In the genomic region with DNA sequence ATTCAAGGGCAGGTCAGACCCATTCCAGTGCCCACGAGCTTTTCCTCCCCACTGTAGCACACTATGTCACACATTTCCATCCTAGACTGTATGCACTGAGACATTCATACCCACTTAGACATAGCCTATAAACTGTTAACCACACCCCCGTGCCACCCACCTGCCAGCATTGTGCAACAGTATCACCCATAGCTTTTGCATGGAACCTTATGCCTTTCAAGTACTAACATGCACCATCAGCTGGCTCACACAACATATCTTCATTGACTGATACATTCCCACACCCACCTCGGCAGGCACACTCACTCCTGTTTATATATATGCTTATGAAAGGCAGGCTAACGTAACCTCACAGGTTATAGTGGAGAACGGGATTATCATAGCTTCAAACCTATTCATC, we compare ENCODE assay signal across 9 mouse cellular contexts. TPM values are rescaled to one million over a fixed set of nuclear protein-coding genes. Genes with fewer than 3 reads are reported as not detected.
DNase-seq lines count a peak whose midpoint lies in the region; ATAC-seq and TF ChIP-seq lines count a peak whose summit lies in the region.
"Had no signal": no experiment of that assay in that cellular context is flagged by ENCODE, and none has a peak within 500 bp of the region (broad histone marks: within the 10 kb centered on the region; RNA-seq: fewer than 3 reads in every experiment).

No protein-coding gene starts in this region.

- no peaks in the 10 kb centered on the region for H3K36me3 ChIP-seq in heart, embryonic 15.5 days
- no peaks in the 10 kb centered on the region for H3K36me3 ChIP-seq in midbrain, embryonic 15.5 days (replicated peaks)
- H3K36me3 ChIP-seq in midbrain, embryonic 13.5 days: no peaks in the 10 kb centered on the region
- no peaks in the 10 kb centered on the region for H3K36me3 ChIP-seq in embryonic facial prominence, embryonic 14.5 days (ENCODE audit: control insufficient read depth, insufficient read depth, low read length)
- H3K36me3 ChIP-seq in liver, embryonic 14.5 days (replicated peaks; ENCODE audit: control insufficient read depth, insufficient read depth, low read depth): peaks cover 6% of the 10 kb centered on the region

- H3K9ac ChIP-seq in heart, embryonic 15.5 days: no peak overlapping the region
- H3K9ac ChIP-seq in midbrain, embryonic 15.5 days: no peak overlapping the region
- H3K9ac ChIP-seq in midbrain, embryonic 13.5 days (replicated peaks): no peak overlapping the region
- H3K9ac ChIP-seq in embryonic facial prominence, embryonic 14.5 days (ENCODE audit: low read depth, low read length): no peak overlapping the region
- peak overlapping the region; percentile 18; the same call in 1 of the 2 replicates for H3K9ac ChIP-seq in liver, embryonic 14.5 days (replicated peaks)

- no peak for TF ChIP-seq EP300 in liver, embryonic 14.5 days (IDR thresholded peaks at IDR 0.05; ENCODE audit: low read depth)

- H3K4me3 ChIP-seq in heart, embryonic 15.5 days: no peak overlapping the region
- no peak overlapping the region for H3K4me3 ChIP-seq in midbrain, embryonic 15.5 days
- no peak overlapping the region for H3K4me3 ChIP-seq in midbrain, embryonic 13.5 days (replicated peaks)
- H3K4me3 ChIP-seq in embryonic facial prominence, embryonic 14.5 days (ENCODE audit: low read depth, low read length): no peak overlapping the region
- H3K4me3 ChIP-seq in liver, embryonic 14.5 days (ENCODE audit: insufficient read depth in 1 of 2, low read depth in 2 of 2, low read length in 2 of 2): no peak overlapping the region; a peak in 1 of 4 replicates

- H3K4me1 ChIP-seq in heart, embryonic 15.5 days (replicated peaks): peaks cover 38% of the 10 kb centered on the region
- peaks cover 33% of the 10 kb centered on the region for H3K4me1 ChIP-seq in midbrain, embryonic 15.5 days
- peaks cover 41% of the 10 kb centered on the region for H3K4me1 ChIP-seq in midbrain, embryonic 13.5 days (replicated peaks)
- peaks cover 29% of the 10 kb centered on the region for H3K4me1 ChIP-seq in embryonic facial prominence, embryonic 14.5 days (ENCODE audit: control insufficient read depth, insufficient read depth, low read length)
- H3K4me1 ChIP-seq in liver, embryonic 14.5 days (replicated peaks; ENCODE audit: control insufficient read depth in 2 of 2, insufficient read depth in 2 of 2, low read length in 1 of 2): peaks cover 40 to 46% of the 10 kb centered on the region in 2 experiments

- no peak for TF ChIP-seq CTCF in liver, embryonic 14.5 days (IDR thresholded peaks at IDR 0.05; ENCODE audit: low read depth)

- no peak for DNase-seq in heart, postnatal 25 days (ENCODE audit: low spot score)
- DNase-seq in embryonic facial prominence, embryonic 14.5 days (ENCODE audit: low spot score): peak; percentile 38
- no peak for DNase-seq in liver, embryonic 14.5 days (ENCODE audit: low read depth in 3 of 3, low spot score in 3 of 3)
- no peak for DNase-seq in ovary, postnatal 10 days (ENCODE audit: low spot score)
- DNase-seq: kidney, postnatal 36 days; lung, postnatal 36 days had no signal

- intact Hi-C loops in heart, postnatal 25 days (cut with DNase I): loop anchor here (2.0 to 5.0 kb wide), 2 partner anchors 65 to 86 kb away; no protein-coding TSS in a partner anchor

- no peaks in the 10 kb centered on the region for H3K9me3 ChIP-seq in heart, embryonic 15.5 days (replicated peaks)
- no peaks in the 10 kb centered on the region for H3K9me3 ChIP-seq in midbrain, embryonic 15.5 days
- H3K9me3 ChIP-seq in midbrain, embryonic 13.5 days: no peaks in the 10 kb centered on the region
- H3K9me3 ChIP-seq in embryonic facial prominence, embryonic 14.5 days (ENCODE audit: control insufficient read depth, low read length): no peaks in the 10 kb centered on the region
- no peaks in the 10 kb centered on the region for H3K9me3 ChIP-seq in liver, embryonic 14.5 days (ENCODE audit: control insufficient read depth, low read length)

- no peak overlapping the region for H3K27ac ChIP-seq in heart, embryonic 15.5 days
- no peak overlapping the region for H3K27ac ChIP-seq in midbrain, embryonic 15.5 days
- no peak overlapping the region for H3K27ac ChIP-seq in midbrain, embryonic 13.5 days
- H3K27ac ChIP-seq in embryonic facial prominence, embryonic 14.5 days (replicated peaks; ENCODE audit: low read depth, low read length): no peak overlapping the region
- no peak overlapping the region; the same call in 1 of the 2 replicates for H3K27ac ChIP-seq in liver, embryonic 14.5 days

- peak overlapping the region; percentile 95; the same call in 1 of the 2 replicates for H3K4me2 ChIP-seq in heart, embryonic 15.5 days
- peak overlapping the region; percentile 95; the same call in 1 of the 2 replicates for H3K4me2 ChIP-seq in midbrain, embryonic 15.5 days
- no peak overlapping the region; the same call in 1 of the 2 replicates for H3K4me2 ChIP-seq in midbrain, embryonic 13.5 days (replicated peaks)
- H3K4me2 ChIP-seq in embryonic facial prominence, embryonic 14.5 days (ENCODE audit: low read depth, low read length): peak overlapping the region; percentile 67; the same call in 1 of the 2 replicates
- peak overlapping the region; percentile 99 for H3K4me2 ChIP-seq in liver, embryonic 14.5 days (ENCODE audit: low read depth)

- 67% methylated on average over 5 of the region's 5 CpGs for WGBS in heart, embryonic 15.5 days
- WGBS in midbrain, embryonic 15.5 days: 69% methylated on average over 5 of the region's 5 CpGs
- 74% methylated on average over 5 of the region's 5 CpGs for WGBS in midbrain, embryonic 13.5 days
- WGBS in embryonic facial prominence, embryonic 14.5 days: 65% methylated on average over 5 of the region's 5 CpGs
- 46% methylated on average over 5 of the region's 5 CpGs for WGBS in liver, embryonic 14.5 days (ENCODE audit: insufficient replicate concordance)

- H3K27me3 ChIP-seq in heart, embryonic 15.5 days: no peaks in the 10 kb centered on the region
- H3K27me3 ChIP-seq in midbrain, embryonic 15.5 days (replicated peaks): 0 out of 2 replicates have a peak, but pooled peaks cover 4% of the 10 kb centered on the region
- peaks cover 20% of the 10 kb centered on the region for H3K27me3 ChIP-seq in midbrain, embryonic 13.5 days
- no peaks in the 10 kb centered on the region for H3K27me3 ChIP-seq in embryonic facial prominence, embryonic 14.5 days (replicated peaks; ENCODE audit: control insufficient read depth, insufficient read depth, low read length)
- H3K27me3 ChIP-seq in liver, embryonic 14.5 days (ENCODE audit: control insufficient read depth, insufficient read depth, low read length): no peaks in the 10 kb centered on the region

- ATAC-seq in heart, embryonic 15.5 days (replicated peaks; ENCODE audit: insufficient number of reproducible peaks, insufficient read depth, low FRiP score, low read depth): no peak
- no peak for ATAC-seq in midbrain, embryonic 15.5 days (replicated peaks)
- ATAC-seq in midbrain, embryonic 13.5 days: no peak
- no peak for ATAC-seq in embryonic facial prominence, embryonic 14.5 days (ENCODE audit: low read depth)
- ATAC-seq in liver, embryonic 14.5 days (ENCODE audit: insufficient read depth): no peak

RNA-seq across cellular contexts. Expression of a gene that starts 0.9 kb away (rescaled TPM):
- 11.2 and 13.6 TPM in 2 replicates for polyA plus RNA-seq in heart, embryonic 15.5 days (2015; fragmentation: Nextera tagmentation; extraction: Ambion mirVana)
- 10 to 100 TPM; 20.5 to 24.0 TPM for total RNA-seq in heart, postnatal 25 days (2021)
- 11.3 and 11.6 TPM in 2 replicates for polyA plus RNA-seq in midbrain, embryonic 15.5 days (2015; fragmentation: Nextera tagmentation; extraction: Ambion mirVana)
- polyA plus RNA-seq in midbrain, embryonic 13.5 days (2015; fragmentation: Nextera tagmentation; extraction: Ambion mirVana): 7.8 and 8.2 TPM in 2 replicates
- 22.9 and 23.4 TPM in 2 replicates for polyA plus RNA-seq in embryonic facial prominence, embryonic 14.5 days (2014; fragmentation: Nextera tagmentation; extraction: Ambion mirVana)
- polyA plus RNA-seq in liver, embryonic 14.5 days (2012; rRNA removed): 13.3 and 16.5 TPM in 2 replicates
- 33.1 and 37.7 TPM in 2 replicates for polyA plus RNA-seq in liver, embryonic 14.5 days (2014; fragmentation: Nextera tagmentation; extraction: Ambion mirVana)
